Mouse (Mus musculus): ENCODE measurements around the gene Emp1.
A peak's percentile ranks its signal among the peaks of the same experiment; 100 is the strongest.

Gene Emp1

DNA sequence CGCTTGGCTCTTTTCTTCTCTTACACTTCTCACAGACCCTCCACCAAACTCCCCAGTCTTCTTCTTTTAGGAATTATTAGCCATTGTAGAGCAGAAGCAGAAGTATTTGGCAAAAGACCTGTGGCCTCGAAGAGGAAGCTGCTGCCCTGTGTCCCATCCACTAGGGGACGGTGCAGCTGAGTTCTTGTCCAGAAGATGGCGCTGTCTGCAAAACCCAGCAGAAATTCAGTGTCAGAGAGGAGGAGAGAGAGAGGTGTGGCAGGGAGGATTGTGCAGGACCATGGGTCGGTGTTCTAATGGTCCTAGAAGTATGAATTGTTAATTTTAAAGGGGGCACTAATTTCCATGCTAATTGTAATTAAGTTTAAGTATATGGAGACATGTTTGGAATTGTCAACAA lies 55.1 kb downstream of the Emp1 start:
- peak; percentile 67 for DNase-seq

- DNase-seq: no peak
These were observed 56.0 kb downstream of the Emp1 start for GRCm38 (mm10) chr6:135418223-135418824.

- no peak for DNase-seq
These were observed 65.9 kb downstream of the Emp1 start for GRCm38 (mm10) chr6:135428246-135428645.

DNA sequence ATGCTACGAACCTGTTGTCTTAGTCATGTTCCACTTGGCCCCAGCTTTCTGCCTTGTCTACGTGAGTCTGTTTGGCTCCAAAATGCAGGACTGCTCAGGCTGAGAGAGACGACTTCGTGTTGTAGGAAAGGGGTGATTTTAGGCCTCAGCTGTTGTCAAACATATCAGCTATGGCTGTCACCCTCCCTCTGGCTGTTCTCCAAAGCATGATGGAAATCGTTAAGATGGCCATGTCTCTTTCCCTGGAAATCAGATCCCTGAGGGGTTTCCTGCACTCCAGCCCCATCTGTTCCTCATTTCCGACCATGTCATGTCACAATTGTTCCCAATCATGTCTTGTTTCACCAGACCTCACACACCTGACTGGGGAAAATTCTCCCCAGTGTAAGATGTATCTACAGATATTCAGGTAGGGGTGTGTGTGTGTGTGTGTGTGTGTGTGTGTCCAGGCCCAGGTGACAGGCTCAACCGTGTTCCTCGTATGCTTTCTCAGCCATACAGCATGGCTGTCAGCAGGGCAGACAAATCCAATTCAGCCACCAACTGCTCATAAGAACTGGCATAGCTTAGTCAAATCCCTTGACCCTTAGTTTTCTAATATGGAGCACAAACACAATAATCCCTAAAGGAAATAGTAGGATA lies 67.0 kb downstream of the Emp1 start:
- no peak for DNase-seq

GRCm38 (mm10) chr6:135430441-135430970 lies 68.2 kb downstream of the Emp1 start:
- DNase-seq: no peak

Data from lung, postnatal 36 days (tissue).